Mouse (Mus musculus): ENCODE data around the gene Olfr706. TPM values are rescaled to one million over a fixed set of nuclear protein-coding genes. Genes with fewer than 3 reads are reported as not detected.

Gene Olfr706
- polyA plus RNA-seq, 1 experiment from 2014 or later: not detected

DNA sequence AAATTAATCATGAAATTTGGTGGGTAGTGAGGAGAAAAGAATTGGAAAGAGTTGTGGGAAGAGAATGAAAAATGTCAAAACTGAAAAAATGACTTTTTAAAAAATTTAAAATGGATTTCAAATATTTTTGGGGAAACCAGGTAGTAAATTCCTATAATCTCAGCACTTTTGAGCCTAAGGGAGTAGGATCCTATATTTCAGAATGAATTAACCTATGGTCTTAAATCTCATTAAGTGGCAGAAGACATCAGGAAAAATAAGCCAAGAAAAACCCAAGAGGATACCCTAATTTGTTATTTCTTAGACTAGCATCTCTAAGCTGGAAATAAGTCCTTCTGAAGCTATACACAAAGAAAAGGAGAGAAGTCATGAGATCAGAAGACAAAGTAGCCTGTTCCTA lies 25.1 kb downstream of the Olfr706 start, which contains the start of gene Olfr704:
Olfr704 (plus strand) TSS at position 301 of the 400 bp plus-strand sequence.
- Histone ChIP-seq H3K9ac (ENCODE audit: low read length) (no peak within 1 kb of the TSS), H3K4me1 (replicated peaks; ENCODE audit: control insufficient read depth, insufficient read depth) (no peaks in the 10 kb centered on the region), H3K27me3 (ENCODE audit: control insufficient read depth, insufficient read depth, low read length) (no peaks in the 10 kb centered on the region), H3K4me3 (ENCODE audit: low read depth, low read length) (no peak within 1 kb of the TSS), H3K4me2 (replicated peaks; ENCODE audit: low read depth) (no peak within 1 kb of the TSS), H3K9me3 (ENCODE audit: control insufficient read depth, low read length) (no peaks in the 10 kb centered on the region), H3K36me3 (ENCODE audit: control insufficient read depth, insufficient read depth, low read length) (no peaks in the 10 kb centered on the region), H3K27ac (replicated peaks) (no peak within 1 kb of the TSS)
- ATAC-seq (ENCODE audit: low FRiP score, low TSS enrichment) (no peak), DNase-seq (ENCODE audit: low spot score) (no peak)
- TF ChIP-seq EP300 (optimal IDR thresholded peaks at IDR 0.05) (no peak), CTCF (IDR thresholded peaks at IDR 0.05; ENCODE audit: low read depth) (no peak)

DNA sequence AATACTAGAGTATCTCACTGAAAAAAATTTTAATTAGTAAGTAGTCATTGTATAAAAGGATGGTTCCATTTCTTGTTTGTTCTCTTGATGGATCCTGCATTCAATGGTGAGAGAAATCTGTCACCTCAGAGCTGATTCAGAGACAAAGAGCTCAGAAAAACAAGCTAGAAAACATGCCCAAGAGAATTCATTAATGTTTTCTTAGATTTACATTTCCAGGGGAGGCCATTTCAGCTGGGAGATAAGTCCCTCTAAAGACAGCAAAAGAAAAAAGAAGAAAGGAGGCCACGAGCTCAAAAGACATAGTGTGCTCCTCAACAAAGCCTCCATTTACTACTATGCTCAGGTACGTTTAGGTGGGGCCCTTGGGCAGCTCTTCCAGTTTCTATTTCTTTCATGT lies 44.9 kb downstream of the Olfr706 start, which contains the start of gene Olfr703:
Olfr703 (plus strand) TSS at position 301 of the 400 bp plus-strand sequence.
- Histone ChIP-seq H3K36me3 (ENCODE audit: control insufficient read depth, insufficient read depth, low read length) (no peaks in the 10 kb centered on the region), H3K9me3 (ENCODE audit: control insufficient read depth, low read length) (no peaks in the 10 kb centered on the region), H3K4me2 (replicated peaks; ENCODE audit: low read depth) (no peak within 1 kb of the TSS), H3K27me3 (ENCODE audit: control insufficient read depth, insufficient read depth, low read length) (no peaks in the 10 kb centered on the region), H3K4me3 (ENCODE audit: low read depth, low read length) (no peak within 1 kb of the TSS), H3K9ac (ENCODE audit: low read length) (no peak within 1 kb of the TSS), H3K4me1 (replicated peaks; ENCODE audit: control insufficient read depth, insufficient read depth) (no peaks in the 10 kb centered on the region), H3K27ac (replicated peaks) (no peak within 1 kb of the TSS)
- 74% methylated on average over 2 of the region's 2 CpGs for WGBS
- no peak for DNase-seq (ENCODE audit: low spot score)
- TF ChIP-seq CTCF (IDR thresholded peaks at IDR 0.05; ENCODE audit: low read depth) (no peak), EP300 (optimal IDR thresholded peaks at IDR 0.05) (no peak)
- no peak for ATAC-seq (ENCODE audit: low FRiP score, low TSS enrichment)

DNA sequence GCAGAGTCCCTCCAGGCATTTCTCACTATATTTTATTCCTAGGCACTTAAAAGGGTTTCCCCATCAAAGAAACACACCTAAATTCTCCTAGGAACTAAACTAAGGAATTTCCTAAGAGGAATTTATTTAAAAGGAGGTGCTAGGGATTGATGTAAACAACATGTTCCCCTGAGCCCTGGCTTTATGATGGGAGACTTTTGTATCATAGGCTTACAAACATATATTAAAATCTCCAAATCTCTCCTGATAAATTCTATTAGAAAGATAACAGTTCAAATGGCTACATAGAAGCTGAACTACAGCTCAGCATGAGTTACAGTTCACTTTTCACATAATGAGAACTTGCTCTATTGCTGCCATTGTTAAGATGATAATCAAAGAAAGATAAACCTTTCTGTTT lies 54.2 kb downstream of the Olfr706 start, which contains the start of gene Olfr702:
Olfr702 (minus strand) TSS at position 101 of the 400 bp plus-strand sequence.
- Histone ChIP-seq H3K4me3 (ENCODE audit: low read depth, low read length) (no peak within 1 kb of the TSS), H3K36me3 (ENCODE audit: control insufficient read depth, insufficient read depth, low read length) (no peaks in the 10 kb centered on the region), H3K9me3 (ENCODE audit: control insufficient read depth, low read length) (no peaks in the 10 kb centered on the region), H3K27me3 (ENCODE audit: control insufficient read depth, insufficient read depth, low read length) (no peaks in the 10 kb centered on the region), H3K4me1 (replicated peaks; ENCODE audit: control insufficient read depth, insufficient read depth) (no peaks in the 10 kb centered on the region), H3K4me2 (replicated peaks; ENCODE audit: low read depth) (no peak within 1 kb of the TSS), H3K9ac (ENCODE audit: low read length) (no peak within 1 kb of the TSS), H3K27ac (replicated peaks) (no peak within 1 kb of the TSS)
- no peak for ATAC-seq (ENCODE audit: low FRiP score, low TSS enrichment)
- no peak for DNase-seq (ENCODE audit: low spot score)
- TF ChIP-seq EP300 (optimal IDR thresholded peaks at IDR 0.05) (no peak), CTCF (IDR thresholded peaks at IDR 0.05; ENCODE audit: low read depth) (no peak)

Other genes with a start within 250 kb of the Olfr706 start
- not detected in 2 replicates for gene Olfr693, start 207.6 kb downstream of the Olfr706 start, polyA plus RNA-seq (2015; fragmentation: Nextera tagmentation; extraction: Ambion mirVana)
- gene Olfr694, start 196.3 kb downstream of the Olfr706 start, polyA plus RNA-seq (2015; fragmentation: Nextera tagmentation; extraction: Ambion mirVana): not detected in 2 replicates
- gene Olfr695, start 171.8 kb downstream of the Olfr706 start, polyA plus RNA-seq (2015; fragmentation: Nextera tagmentation; extraction: Ambion mirVana): not detected in 2 replicates
- not detected in 2 replicates for gene Olfr697, start 145.7 kb downstream of the Olfr706 start, polyA plus RNA-seq (2015; fragmentation: Nextera tagmentation; extraction: Ambion mirVana)
- gene Olfr698, start 132.8 kb downstream of the Olfr706 start, polyA plus RNA-seq (2015; fragmentation: Nextera tagmentation; extraction: Ambion mirVana): not detected in 2 replicates
- gene Olfr699, start 95.0 kb downstream of the Olfr706 start, polyA plus RNA-seq (2015; fragmentation: Nextera tagmentation; extraction: Ambion mirVana): not detected in 2 replicates
- gene Olfr700, start 79.3 kb downstream of the Olfr706 start, polyA plus RNA-seq (2015; fragmentation: Nextera tagmentation; extraction: Ambion mirVana): not detected in 2 replicates
- gene Olfr701, start 74.0 kb downstream of the Olfr706 start, polyA plus RNA-seq (2015; fragmentation: Nextera tagmentation; extraction: Ambion mirVana): not detected in 2 replicates
- not detected in 2 replicates for gene Olfr702, start 54.3 kb downstream of the Olfr706 start, polyA plus RNA-seq (2015; fragmentation: Nextera tagmentation; extraction: Ambion mirVana)
- not detected in 2 replicates for gene Olfr703, start 44.8 kb downstream of the Olfr706 start, polyA plus RNA-seq (2015; fragmentation: Nextera tagmentation; extraction: Ambion mirVana)
- not detected in 2 replicates for gene Olfr704, start 25.0 kb downstream of the Olfr706 start, polyA plus RNA-seq (2015; fragmentation: Nextera tagmentation; extraction: Ambion mirVana)
- gene Olfr705, start 11.3 kb downstream of the Olfr706 start, polyA plus RNA-seq (2015; fragmentation: Nextera tagmentation; extraction: Ambion mirVana): not detected in 2 replicates
- gene Olfr707, start 13.1 kb upstream of the Olfr706 start, polyA plus RNA-seq (2015; fragmentation: Nextera tagmentation; extraction: Ambion mirVana): not detected in 2 replicates
- not detected in 2 replicates for gene Olfr1532-ps1, start 19.8 kb upstream of the Olfr706 start, polyA plus RNA-seq (2015; fragmentation: Nextera tagmentation; extraction: Ambion mirVana)
- not detected in 2 replicates for gene Olfr709-ps1, start 44.1 kb upstream of the Olfr706 start, polyA plus RNA-seq (2015; fragmentation: Nextera tagmentation; extraction: Ambion mirVana)
- 0.07 TPM in 1 of 2 replicates, not detected in the other for gene Olfr710, start 60.1 kb upstream of the Olfr706 start, polyA plus RNA-seq (2015; fragmentation: Nextera tagmentation; extraction: Ambion mirVana)
- not detected in 2 replicates for gene Olfr6, start 75.8 kb upstream of the Olfr706 start, polyA plus RNA-seq (2015; fragmentation: Nextera tagmentation; extraction: Ambion mirVana)
- gene Olfr711, start 87.3 kb upstream of the Olfr706 start, polyA plus RNA-seq (2015; fragmentation: Nextera tagmentation; extraction: Ambion mirVana): not detected in 2 replicates
- gene Olfr2, start 117.9 kb upstream of the Olfr706 start, polyA plus RNA-seq (2015; fragmentation: Nextera tagmentation; extraction: Ambion mirVana): not detected in 2 replicates
- not detected in 2 replicates for gene Olfr713, start 143.0 kb upstream of the Olfr706 start, polyA plus RNA-seq (2015; fragmentation: Nextera tagmentation; extraction: Ambion mirVana)
- not detected in 2 replicates for gene Olfr714, start 182.8 kb upstream of the Olfr706 start, polyA plus RNA-seq (2015; fragmentation: Nextera tagmentation; extraction: Ambion mirVana)
- not detected in 2 replicates for gene Olfr17, start 205.1 kb upstream of the Olfr706 start, polyA plus RNA-seq (2015; fragmentation: Nextera tagmentation; extraction: Ambion mirVana)
- not detected in 2 replicates for gene Olfr715b, start 222.2 kb upstream of the Olfr706 start, polyA plus RNA-seq (2015; fragmentation: Nextera tagmentation; extraction: Ambion mirVana)
- gene Olfr715, start 242.9 kb upstream of the Olfr706 start, polyA plus RNA-seq (2015; fragmentation: Nextera tagmentation; extraction: Ambion mirVana): 0.02 TPM in 1 of 2 replicates, not detected in the other